Mouse (Mus musculus) olfactory bulb, adult 2 months (tissue): ENCODE measurements at regions not wholly inside any gene's neighbourhood (a gene's known extent, or its start where the extent isn't known, plus 50 kb on each side); places are given as distances from the start of the nearest gene placed in this dataset.

ENCODE experiments used
- H3K27ac ChIP-seq: fragments of 200-500 bp; 2 replicates; pipeline ENCODE4 v1.5.1; 2012; ENCODE audit warnings: low read depth, low read length; ENCODE audit not compliant: insufficient read depth
- H3K4me1 ChIP-seq: fragments of 200-500 bp; 2 replicates; pipeline ENCODE4 v1.6.1; 2012; ENCODE audit warnings: low read length; ENCODE audit not compliant: control insufficient read depth, insufficient read depth
- H3K4me3 ChIP-seq: fragments of 200-500 bp; 2 replicates; pipeline ENCODE4 v1.5.1; 2012; ENCODE audit warnings: mild to moderate bottlenecking, low read depth, low read length, moderate library complexity; ENCODE audit not compliant: insufficient read depth
- CTCF ChIP-seq: fragments of 200-500 bp; IDR thresholded peaks from 2 replicates; pipeline ENCODE4 v1.5.1; 2012; ENCODE audit warnings: low read depth, mild to moderate bottlenecking, low read length, moderate library complexity; ENCODE audit not compliant: insufficient read depth
- POLR2A ChIP-seq: fragments of 200-500 bp; IDR thresholded peaks from 2 replicates; pipeline ENCODE4 v1.6.1; 2012; ENCODE audit warnings: mild to moderate bottlenecking, low read depth, low read length, moderate library complexity; ENCODE audit not compliant: insufficient read depth
- WGBS: fragments of 180-500 bp; shearing (Covaris S2); methylation state at CpG from one replicate; pipeline ENCODE4 v1.1.7; 2018; 5-methylcytosine and 5-hydroxymethylcytosine counted together

DNA sequence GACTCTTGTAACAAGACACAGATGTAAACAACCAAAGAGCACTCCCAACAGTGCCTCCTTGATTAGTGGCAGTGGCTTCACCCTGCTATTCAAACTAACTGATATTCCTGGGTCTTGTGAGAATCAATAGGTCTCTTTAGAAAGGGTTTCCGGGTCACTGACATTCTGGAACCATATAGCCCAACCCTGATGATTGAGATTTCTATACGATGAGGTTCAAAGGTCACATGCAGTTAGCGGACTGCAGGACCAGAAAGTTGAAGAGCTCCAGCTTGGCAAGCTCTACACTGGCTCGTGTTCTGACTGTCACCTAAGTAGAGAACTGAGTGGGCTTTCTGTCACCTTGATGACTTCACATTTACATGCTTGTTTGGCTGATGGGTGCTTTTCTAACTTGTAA lies 235.4 kb upstream of the Meis1 start:
- Histone ChIP-seq H3K4me3 (no peak overlapping the region), H3K4me1 (peaks cover 2% of the 10 kb centered on the region; the same call in 1 of the 2 replicates), H3K27ac (no peak overlapping the region)
- WGBS, result 82% methylated on average over 4 of the region's 4 CpGs
- TF ChIP-seq CTCF (no peak), POLR2A (no peak)

DNA sequence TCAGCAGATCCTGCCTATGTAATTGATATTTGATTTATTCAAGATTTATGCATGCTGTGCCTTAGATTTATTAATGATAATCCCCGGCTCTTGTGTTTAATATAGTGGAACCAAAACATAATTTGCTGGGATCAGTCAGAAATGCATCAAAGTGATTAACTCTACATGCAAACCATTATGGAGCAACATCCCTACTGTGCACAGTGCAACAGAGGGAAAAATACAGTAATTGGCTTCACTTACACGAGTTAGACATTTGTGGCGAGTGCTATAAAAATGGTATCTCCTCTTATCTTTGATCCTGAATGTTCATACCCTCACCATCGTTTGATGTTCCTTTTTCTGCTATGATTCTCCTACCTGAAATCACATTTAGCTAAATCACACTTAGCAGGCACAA lies 238.8 kb upstream of the Meis1 start:
- no peak overlapping the region for H3K27ac ChIP-seq
- TF ChIP-seq POLR2A, result no peak
- TF ChIP-seq CTCF, result no peak
- WGBS, result 89% methylated on average over 4 of the region's 4 CpGs
- no peak overlapping the region for H3K4me3 ChIP-seq
- no peaks in the 10 kb centered on the region for H3K4me1 ChIP-seq

GRCm38 (mm10) chr11:19262832-19263231 lies 244.0 kb upstream of the Meis1 start:
- WGBS, result 87% methylated on average over 4 of the region's 4 CpGs
- no peak overlapping the region for H3K27ac ChIP-seq
- H3K4me3 ChIP-seq, result no peak overlapping the region
- TF ChIP-seq CTCF (no peak), POLR2A (no peak)
- H3K4me1 ChIP-seq, result no peaks in the 10 kb centered on the region

DNA sequence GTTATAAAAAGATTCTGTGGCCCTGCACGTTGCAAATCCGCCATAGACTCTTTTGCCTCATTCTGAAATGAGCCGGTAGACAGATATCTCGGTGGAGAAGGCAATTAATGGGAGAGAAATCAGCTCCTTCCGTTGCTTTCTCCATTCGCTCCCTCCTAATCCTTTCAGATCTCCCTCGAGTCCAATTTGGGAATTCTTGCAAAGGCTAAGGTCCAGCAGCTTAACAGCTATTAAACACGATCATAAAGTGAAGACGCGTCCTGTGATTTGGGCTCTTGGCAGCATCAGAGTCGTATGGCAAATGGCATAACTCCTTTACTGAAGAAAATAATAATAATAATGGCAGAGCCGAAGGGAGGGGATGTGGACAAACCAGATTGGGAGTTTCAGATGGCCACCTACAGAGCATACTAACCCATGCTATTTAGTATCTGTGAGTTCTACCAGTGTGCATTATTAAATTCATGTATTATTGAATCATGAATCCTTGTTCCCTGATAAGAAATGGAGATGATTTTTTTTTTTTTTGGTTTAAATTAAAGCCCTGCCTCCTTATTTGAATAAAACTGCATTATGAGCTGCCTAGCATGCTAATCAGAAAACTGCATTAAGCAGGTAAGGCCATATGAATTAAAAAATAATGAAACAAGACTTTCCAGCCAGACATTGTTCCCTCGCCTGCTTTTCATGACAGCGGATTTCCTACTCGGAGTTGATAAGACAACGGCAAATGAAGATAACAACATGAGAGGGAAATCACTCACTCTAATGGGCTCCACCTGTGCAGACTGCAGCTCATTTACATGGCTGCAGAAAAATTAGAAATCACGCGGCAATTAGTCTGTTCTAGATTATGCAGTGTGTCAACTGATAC lies 246.2 kb upstream of the Meis1 start:
- Histone ChIP-seq H3K4me1 (no peaks in the 10 kb centered on the region), H3K27ac (no peak overlapping the region), H3K4me3 (no peak overlapping the region)
- TF ChIP-seq POLR2A, result no peak
- TF ChIP-seq CTCF, result no peak
- 85% methylated on average over 18 of the region's 18 CpGs for WGBS

- Histone ChIP-seq H3K4me3 (no peak overlapping the region), H3K27ac (no peak overlapping the region), H3K4me1 (no peaks in the 10 kb centered on the region)
- TF ChIP-seq POLR2A (no peak), CTCF (no peak)
- 81% methylated on average over 3 of the region's 3 CpGs for WGBS
These were observed 246.8 kb upstream of the Meis1 start for GRCm38 (mm10) chr11:19265672-19265972.

- Histone ChIP-seq H3K4me1 (no peaks in the 10 kb centered on the region), H3K4me3 (no peak overlapping the region), H3K27ac (no peak overlapping the region)
- TF ChIP-seq CTCF, result no peak
- TF ChIP-seq POLR2A, result no peak
- WGBS, result 59% methylated on average over 6 of the region's 6 CpGs
These were observed 272.2 kb upstream of the Meis1 start for GRCm38 (mm10) chr11:19290971-19291370.

DNA sequence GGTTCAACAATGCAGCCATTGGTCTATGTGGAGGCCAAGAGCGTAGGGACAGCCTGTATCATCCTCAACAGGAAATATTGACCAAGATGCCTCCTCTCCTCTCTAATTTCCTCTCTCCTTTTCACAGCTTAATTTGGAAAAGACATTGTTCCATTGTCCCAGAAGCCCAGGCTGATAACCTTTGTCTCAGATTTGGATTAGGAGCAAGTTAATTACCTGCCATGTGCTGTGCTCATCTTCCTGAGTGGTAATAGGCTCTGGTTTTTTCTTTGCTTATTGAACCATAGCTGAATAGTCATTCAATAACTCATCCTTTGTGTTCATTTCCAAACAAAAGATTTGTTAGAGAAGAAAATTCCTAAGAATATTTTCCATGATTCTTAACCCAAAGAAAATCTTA lies 280.6 kb upstream of the Meis1 start:
- Histone ChIP-seq H3K4me1 (no peaks in the 10 kb centered on the region), H3K27ac (no peak overlapping the region), H3K4me3 (no peak overlapping the region)
- TF ChIP-seq CTCF (no peak), POLR2A (no peak)
- WGBS, result 98% methylated on average over 1 of the region's 1 CpGs

- H3K27ac ChIP-seq, result no peak overlapping the region
- no peak overlapping the region for H3K4me3 ChIP-seq
- WGBS, result 90% methylated on average over 5 of the region's 5 CpGs
- no peaks in the 10 kb centered on the region for H3K4me1 ChIP-seq
- TF ChIP-seq POLR2A (no peak), CTCF (no peak)
These were observed 287.9 kb upstream of the Meis1 start for GRCm38 (mm10) chr11:19306687-19307086.

GRCm38 (mm10) chr11:19330685-19331239 lies 312.0 kb upstream of the Meis1 start:
- WGBS, result 46% methylated on average over 2 of the region's 3 CpGs
- Histone ChIP-seq H3K4me3 (no peak overlapping the region), H3K27ac (no peak overlapping the region), H3K4me1 (no peaks in the 10 kb centered on the region)
- TF ChIP-seq POLR2A (no peak), CTCF (no peak)
